Comparison of ENCODE assay signal across 12 mouse cellular contexts in the genomic region with DNA sequence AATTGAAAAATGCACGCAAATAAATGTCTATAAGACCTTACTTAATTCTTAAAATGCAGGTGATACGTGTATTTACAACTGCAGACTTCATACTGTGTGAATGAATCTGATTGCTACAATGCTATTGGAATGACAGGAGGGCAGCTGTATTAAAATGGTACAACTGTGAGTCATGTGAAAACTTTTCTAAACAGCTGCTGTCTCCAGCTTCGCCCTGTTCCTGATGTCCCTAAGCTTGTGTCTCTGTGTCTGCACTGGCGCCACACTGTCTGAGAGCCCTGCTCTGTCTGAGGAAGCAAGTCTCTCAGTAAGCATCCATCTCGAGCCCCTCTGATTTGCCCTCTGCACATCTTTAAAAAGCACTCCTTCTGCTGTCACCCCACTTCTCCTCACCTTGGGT.
"Had no signal": no experiment of that assay in that cellular context is flagged by ENCODE, and none has a peak within 500 bp of the region (broad histone marks: within the 10 kb centered on the region; RNA-seq: fewer than 3 reads in every experiment).

No protein-coding gene starts in this region.

- H3K4me1 ChIP-seq: midbrain, embryonic 10.5 days; neural tube, embryonic 12.5 days had no signal

- H3K9ac ChIP-seq: liver, embryonic 14.5 days; neural tube, embryonic 12.5 days had no signal

- H3K27me3 ChIP-seq: neural tube, embryonic 12.5 days had no signal

- H3K4me3 ChIP-seq: layer of hippocampus, adult 2 months; midbrain, embryonic 10.5 days; neural tube, embryonic 12.5 days had no signal

- H3K9me3 ChIP-seq: midbrain, embryonic 10.5 days; neural tube, embryonic 12.5 days had no signal

- DNase-seq: kidney, postnatal 10 days; kidney, postnatal 4 days; left cerebral cortex, postnatal 4 days; lung, adult 18-20 months; lung, postnatal 4 days; midbrain, embryonic 14.5 days; thymus, adult 18-20 months; thymus, postnatal 14 days had no signal

- H3K27ac ChIP-seq: layer of hippocampus, adult 2 months; liver, embryonic 14.5 days; midbrain, embryonic 10.5 days; neural tube, embryonic 12.5 days had no signal

- H3K4me2 ChIP-seq: neural tube, embryonic 12.5 days had no signal
